Mouse (Mus musculus) frontal cortex, adult 2 months (tissue): ENCODE results near the gene Olfr285. TPM values are rescaled to one million over a fixed set of nuclear protein-coding genes. Genes with fewer than 3 reads are reported as not detected.

ENCODE experiments used
- DNase-seq, 2 experiments: peaks; one replicate each; pipeline ENCODE4 v3.0.0; 2022; ENCODE audit warnings: low spot score in 1 of 2; ENCODE audit errors: extremely low spot score in 1 of 2
- polyA plus RNA-seq: library from polyadenylated mRNA; depleted of rRNA; stranded (reverse); fragments of >200 nt; gene quantifications from 2 replicates; pipeline ENCODE4 v1.2.3, GENCODE M21; 2012; rRNA removed

The Olfr285 gene
- polyA plus RNA-seq: 0.02 TPM in 1 of 2 replicates, not detected in the other

GRCm38 (mm10) chr15:98317177-98317724, at the start of gene Olfr285:
Gene Olfr285, minus strand, starts transcription at chr15:98317353.
- DNase-seq: no peak

GRCm38 (mm10) chr15:98340887-98341286, 23.7 kb upstream of the Olfr285 start, which contains the start of gene Olfr284:
Gene Olfr284, minus strand, starts transcription at chr15:98340987.
- no peak for DNase-seq

GRCm38 (mm10) chr15:98315703-98316102, 1.4 kb downstream of the Olfr285 start:
- DNase-seq: no peak

GRCm38 (mm10) chr15:98295628-98296551, 21.3 kb downstream of the Olfr285 start, which contains the start of gene Zfp641:
Gene Zfp641, minus strand, starts transcription at chr15:98296161.
- DNase-seq: peak in 1 of 2 experiments; percentile 38

- no peak for DNase-seq
Measured at GRCm38 (mm10) chr15:98293651-98294050, 23.5 kb downstream of the Olfr285 start.

- DNase-seq: no peak
Measured at GRCm38 (mm10) chr15:98288566-98288965, 28.6 kb downstream of the Olfr285 start.

GRCm38 (mm10) chr15:98286418-98286817, 30.7 kb downstream of the Olfr285 start:
- DNase-seq: no peak

Other genes starting within 250 kb of the Olfr285 start
- 329 and 345 TPM in 2 replicates for gene Pfkm, start 224.8 kb downstream of the Olfr285 start, polyA plus RNA-seq
- gene Senp1, start 223.6 kb downstream of the Olfr285 start, polyA plus RNA-seq: 12.3 and 12.7 TPM in 2 replicates
- 57.7 and 60.2 TPM in 2 replicates for gene Asb8, start 151.7 kb downstream of the Olfr285 start, polyA plus RNA-seq
- gene Ccdc184, start 150.2 kb downstream of the Olfr285 start, polyA plus RNA-seq: 13.0 and 14.6 TPM in 2 replicates
- gene Olfr288, start 121.8 kb downstream of the Olfr285 start, polyA plus RNA-seq: 0.29 and 0.32 TPM in 2 replicates
- gene Gm44579, start 96.4 kb downstream of the Olfr285 start, polyA plus RNA-seq: not detected in 2 replicates
- gene Olfr287, start 96.3 kb downstream of the Olfr285 start, polyA plus RNA-seq: 14.1 and 16.2 TPM in 2 replicates
- gene Olfr286, start 82.9 kb downstream of the Olfr285 start, polyA plus RNA-seq: not detected in 2 replicates
- not detected in 2 replicates for gene H1fnt, start 60.1 kb downstream of the Olfr285 start, polyA plus RNA-seq
- gene Zfp641, start 21.2 kb downstream of the Olfr285 start, polyA plus RNA-seq: 11.1 and 12.3 TPM in 2 replicates
- gene Olfr284, start 23.6 kb upstream of the Olfr285 start, polyA plus RNA-seq: not detected in 2 replicates
- 0.04 and 0.11 TPM in 2 replicates for gene Olfr283, start 63.6 kb upstream of the Olfr285 start, polyA plus RNA-seq
- gene Olfr282, start 113.9 kb upstream of the Olfr285 start, polyA plus RNA-seq: not detected in 2 replicates
- gene Olfr281, start 135.2 kb upstream of the Olfr285 start, polyA plus RNA-seq: 0.02 TPM in 2 replicates
- 0.02 TPM in 1 of 2 replicates, not detected in the other for gene OR5BS1P, start 152.5 kb upstream of the Olfr285 start, polyA plus RNA-seq
- gene Lalba, start 165.4 kb upstream of the Olfr285 start, polyA plus RNA-seq: not detected in 2 replicates
- 0.29 TPM in 1 of 2 replicates, not detected in the other for gene Olfr279, start 175.0 kb upstream of the Olfr285 start, polyA plus RNA-seq
- gene Kansl2, start 216.9 kb upstream of the Olfr285 start, polyA plus RNA-seq: 54.4 and 56.4 TPM in 2 replicates